Mouse (Mus musculus): ENCODE measurements at regions not wholly inside any gene's neighbourhood (a gene's known extent, or its start where the extent isn't known, plus 50 kb on each side); places are given as distances from the start of the nearest gene placed in this dataset.
"Not testable (repeated sequence)": the region's sequence is repeated elsewhere in the genome, so short reads cannot be mapped to it uniquely, and the experiment has no call there.

DNA sequence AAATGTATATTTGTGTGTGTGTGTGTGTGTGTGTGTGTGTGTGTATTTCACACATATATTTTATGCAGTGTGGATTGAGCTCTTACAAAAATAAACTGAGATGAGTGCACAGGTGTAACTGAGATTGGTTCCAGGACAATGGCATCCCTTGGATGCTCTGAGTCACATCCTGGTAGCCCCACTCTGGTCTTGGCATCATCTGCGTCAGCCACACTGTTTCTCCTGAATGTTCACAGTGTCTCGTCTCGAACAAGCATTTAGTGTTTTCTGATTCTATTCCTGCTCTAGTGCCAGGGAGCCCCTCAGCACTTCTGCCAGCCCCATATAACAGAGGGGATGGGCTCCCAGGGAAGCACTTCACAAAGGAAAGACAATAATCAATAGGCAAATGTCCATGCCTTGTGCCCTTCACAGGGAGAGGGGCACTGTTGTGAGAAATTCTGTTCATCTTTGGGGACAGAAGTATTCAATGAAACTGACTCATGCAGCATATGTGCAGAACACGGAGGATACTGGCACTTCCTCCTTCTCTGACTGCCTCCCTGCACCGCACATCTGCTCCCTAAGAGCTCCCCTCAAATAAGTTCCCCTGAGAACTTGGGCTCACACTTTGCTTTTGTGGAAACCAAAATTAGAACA is 536.2 kb downstream of the Pdcd6ip start:
- no peak for DNase-seq (ENCODE audit: low read depth)

DNA sequence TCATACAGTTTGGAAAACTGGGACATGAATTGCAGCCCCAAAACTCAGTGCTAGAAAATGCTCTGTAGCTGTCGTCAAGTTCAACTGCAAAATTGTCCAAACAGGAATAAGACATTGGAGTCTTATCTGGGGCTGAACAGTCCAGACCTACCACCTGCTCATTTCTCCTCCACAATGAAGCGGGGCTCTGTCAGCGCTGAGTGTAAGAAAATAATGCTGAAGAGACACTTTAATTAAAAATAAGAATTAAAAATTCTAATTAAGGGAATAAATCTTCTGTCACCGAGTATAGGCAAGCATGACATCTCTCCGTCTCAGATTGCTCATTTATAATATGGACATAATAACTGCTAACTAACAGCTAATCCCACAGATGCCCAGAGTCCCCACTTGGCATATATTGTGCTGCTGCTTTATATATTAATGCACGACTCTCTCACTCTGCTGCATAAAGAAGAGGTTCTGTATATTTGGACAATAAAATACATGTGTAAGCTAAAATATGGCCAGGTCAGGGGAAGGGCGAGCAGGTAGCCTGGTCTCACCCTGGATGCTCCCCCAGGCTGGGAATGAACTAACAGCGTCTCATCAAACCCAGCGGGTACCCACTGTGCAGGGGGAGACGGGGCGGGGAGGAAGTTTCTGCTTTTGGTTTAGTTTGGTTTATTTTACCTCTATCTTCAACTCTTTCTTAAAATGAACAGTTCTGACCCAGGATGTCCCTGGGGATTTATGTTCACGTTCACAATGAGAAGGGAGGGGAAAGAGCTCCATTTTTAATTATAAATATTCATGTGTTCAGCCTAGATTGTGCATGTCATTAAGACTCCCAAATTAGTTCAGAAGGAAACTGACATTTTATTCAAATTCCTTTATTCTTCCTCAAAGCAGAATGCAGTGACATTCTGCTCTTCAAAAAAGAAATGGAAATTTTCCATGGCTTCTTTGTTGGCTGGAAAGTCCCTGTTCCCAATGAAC is 544.9 kb downstream of the Pdcd6ip start:
- no peak for DNase-seq (ENCODE audit: low read depth)

DNA sequence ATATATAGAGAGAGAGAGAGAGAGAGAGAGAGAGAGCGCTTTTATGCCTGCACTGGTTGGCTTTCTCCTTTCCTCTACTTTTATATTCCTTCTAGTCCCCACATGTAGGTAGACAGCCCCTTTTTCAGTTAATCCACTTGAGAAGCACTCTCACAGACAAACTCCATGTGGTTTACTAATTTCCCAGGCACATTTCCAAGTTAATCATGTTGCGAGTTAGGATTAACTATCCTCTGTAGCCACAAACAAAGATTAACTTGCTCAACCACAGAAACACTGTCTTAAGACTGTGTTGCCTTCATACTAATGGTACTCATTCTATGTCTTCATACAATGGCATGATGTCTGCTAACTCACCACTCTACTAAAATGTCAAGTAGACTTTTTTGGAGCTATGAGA is 548.0 kb downstream of the Pdcd6ip start:
- no peak for DNase-seq (ENCODE audit: low read depth)

DNA sequence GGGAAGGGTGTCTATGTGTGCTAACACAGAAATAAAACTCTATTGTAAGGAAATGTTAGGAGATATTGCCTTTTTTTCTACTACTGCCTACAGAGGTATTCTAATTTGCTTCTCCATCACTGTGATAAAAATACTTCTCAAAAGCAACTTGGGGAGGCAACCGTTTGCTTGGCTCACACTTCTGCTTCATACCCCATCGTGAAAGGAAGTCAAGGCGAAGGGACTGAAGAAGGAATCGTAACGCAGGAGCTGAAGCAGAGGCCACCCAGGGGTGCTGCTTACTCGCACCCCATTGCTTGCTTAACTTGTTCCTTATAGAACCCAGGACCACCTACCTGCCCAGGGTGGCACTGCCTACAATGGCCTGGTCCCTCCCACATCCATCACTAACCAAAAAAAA is 550.0 kb downstream of the Pdcd6ip start:
- DNase-seq (ENCODE audit: low read depth), result no peak

DNA sequence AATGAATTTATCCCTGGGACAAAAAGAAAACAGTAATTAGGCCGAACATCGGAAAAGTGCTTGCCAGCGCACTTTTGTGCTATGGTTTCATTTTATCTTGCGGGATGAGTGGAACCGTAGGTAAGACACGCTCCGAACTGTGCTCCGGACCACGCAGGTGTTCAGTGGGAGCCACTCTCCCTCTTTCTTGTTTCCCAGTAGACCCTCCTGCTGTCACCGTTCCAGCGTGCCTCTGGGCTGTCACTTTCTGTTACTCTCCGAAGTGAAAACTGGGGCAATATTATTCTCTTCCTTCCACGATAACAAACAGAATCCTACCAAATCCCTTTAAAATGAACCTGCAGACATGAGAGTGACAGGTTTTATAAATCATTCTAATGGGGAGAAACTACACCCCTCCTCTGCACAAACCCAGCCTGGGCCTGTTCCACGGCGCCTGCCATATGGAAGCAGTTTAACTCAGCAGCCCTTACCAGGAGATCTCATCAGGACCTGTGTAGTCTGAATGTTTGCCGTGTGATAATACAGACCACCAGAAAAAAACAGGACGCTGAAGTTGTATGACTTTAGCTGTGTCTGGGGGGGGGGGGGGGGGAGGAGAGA is 550.5 kb downstream of the Pdcd6ip start:
- DNase-seq (ENCODE audit: low read depth), result no peak

DNA sequence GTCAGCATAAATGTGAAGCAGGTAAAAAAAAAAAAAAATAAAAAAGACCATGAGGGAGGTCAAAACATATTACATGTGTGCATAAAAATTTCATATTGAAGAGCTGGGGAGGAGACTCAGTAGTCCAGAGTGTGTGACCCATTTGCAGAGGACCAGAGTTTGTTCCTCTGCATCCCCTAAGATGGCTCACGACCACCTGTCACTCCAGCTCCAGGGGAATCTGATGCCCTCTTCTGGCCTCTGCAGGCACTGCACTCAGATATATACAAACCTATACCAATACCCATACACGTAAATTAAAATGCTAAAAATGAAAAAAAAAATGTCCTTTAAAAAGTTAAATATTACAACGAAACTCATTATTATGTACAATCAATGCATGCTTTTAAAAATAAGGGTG is 551.4 kb downstream of the Pdcd6ip start:
- no peak for DNase-seq (ENCODE audit: low read depth)

DNA sequence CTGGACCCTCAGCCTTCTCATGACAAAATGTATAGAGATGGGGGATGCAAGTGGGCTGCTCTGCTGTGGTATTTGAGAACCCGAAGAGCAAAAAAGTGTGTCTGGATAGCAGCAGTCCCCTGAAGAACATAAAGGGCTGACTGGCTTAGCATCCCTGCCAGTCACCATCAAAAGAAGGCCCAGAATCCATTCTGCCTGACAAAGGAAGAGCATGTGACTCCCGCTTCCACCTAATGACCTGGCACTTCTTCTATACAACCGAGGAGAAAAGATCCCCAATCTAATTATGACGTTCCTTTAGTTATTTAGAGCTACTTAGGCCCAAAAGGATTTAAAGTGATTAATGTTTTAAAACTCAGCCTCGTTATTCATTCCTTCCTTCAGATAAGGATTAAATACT is 559.0 kb downstream of the Pdcd6ip start:
- no peak for DNase-seq (ENCODE audit: low read depth)

DNA sequence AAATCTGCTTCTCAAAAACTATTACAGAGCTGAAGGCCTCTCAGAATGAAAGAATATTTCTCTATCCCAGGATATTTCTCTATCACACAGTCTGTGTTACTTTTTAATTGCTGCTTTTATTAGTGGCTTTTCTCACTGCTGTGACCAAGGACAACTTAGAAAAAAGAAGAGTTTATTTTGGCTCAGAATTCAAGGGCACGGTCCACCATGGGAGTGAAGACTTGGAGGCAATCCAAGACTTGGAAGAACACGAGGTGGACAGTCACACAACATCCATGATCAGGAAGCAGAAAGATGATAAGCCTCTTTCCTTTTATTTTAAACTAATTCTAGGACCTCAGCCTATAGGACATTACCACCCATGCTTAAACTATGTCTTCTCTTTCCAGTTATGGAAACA is 561.5 kb downstream of the Pdcd6ip start:
- DNase-seq (ENCODE audit: low read depth), result no peak

DNA sequence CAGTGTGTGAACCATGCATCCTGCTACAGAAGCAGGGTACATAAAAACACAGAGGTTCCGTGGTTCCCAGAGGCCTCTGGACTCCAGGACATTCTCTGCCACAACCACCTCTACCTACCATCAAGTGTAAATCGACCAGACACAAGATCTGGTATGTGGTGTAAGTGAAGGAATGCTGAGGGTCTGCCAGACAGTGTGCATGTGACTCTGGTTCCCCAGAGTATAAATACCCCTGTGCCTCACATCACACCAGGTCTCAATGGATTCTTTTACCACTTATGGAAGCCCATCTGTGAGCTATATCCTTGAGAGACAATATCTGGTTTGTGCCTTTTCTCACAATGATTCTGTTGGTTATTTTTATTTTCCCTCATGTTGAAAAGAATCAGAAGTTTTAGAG is 563.0 kb downstream of the Pdcd6ip start:
- DNase-seq (ENCODE audit: low read depth), result no peak

DNA sequence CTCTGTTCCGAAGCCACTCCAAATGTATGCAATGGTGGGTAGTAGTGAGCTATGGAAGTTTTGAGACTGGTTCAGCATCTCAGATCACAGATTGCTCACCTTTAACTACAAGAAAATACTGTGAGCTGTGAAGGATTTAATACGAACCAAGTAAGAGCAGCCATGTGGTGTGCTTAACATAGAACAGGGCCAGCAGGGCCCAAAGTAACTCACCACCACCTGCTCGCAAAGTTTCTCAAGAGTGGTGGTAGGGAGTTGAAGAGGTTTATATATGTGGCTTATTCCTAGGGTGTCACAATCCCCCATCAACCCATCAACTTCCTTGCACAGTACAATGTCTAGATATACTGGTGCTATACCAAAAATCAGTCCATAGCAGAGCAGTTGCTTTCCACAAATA is 573.4 kb downstream of the Pdcd6ip start:
- DNase-seq (ENCODE audit: low read depth), result no peak

DNA sequence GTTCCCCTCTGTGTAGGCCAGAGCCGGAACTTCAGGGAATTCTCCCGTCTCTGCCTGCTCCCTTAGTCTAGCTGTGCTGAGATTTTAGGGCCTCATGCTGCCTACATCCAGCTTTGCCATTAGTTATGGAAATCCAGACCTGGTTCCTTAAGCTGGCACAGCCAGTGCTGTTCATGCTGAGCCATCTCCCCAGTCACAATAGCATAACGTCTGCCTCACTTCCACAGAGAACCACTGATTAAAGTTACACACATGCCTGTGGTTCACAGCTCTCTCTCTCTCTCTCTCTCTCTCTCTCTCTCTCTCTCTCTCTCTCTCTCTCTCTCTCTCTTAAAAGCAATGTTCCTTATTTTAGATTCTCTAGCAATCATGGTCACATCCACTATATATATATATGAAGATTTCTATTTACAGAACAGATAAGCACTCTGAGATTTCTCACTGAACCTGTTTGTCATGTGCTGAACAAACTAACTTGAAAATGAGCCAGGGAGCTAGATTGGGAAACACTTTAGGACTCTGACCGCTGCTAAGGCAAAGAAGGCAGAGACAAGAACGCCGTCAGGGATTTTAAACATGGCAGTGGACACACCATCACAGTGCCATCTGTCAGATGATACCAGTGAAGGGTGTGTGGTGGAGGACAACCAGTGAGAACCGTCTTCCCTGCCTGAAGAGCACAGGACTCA is 584.9 kb downstream of the Pdcd6ip start:
- DNase-seq (ENCODE audit: low read depth), result no peak

DNA sequence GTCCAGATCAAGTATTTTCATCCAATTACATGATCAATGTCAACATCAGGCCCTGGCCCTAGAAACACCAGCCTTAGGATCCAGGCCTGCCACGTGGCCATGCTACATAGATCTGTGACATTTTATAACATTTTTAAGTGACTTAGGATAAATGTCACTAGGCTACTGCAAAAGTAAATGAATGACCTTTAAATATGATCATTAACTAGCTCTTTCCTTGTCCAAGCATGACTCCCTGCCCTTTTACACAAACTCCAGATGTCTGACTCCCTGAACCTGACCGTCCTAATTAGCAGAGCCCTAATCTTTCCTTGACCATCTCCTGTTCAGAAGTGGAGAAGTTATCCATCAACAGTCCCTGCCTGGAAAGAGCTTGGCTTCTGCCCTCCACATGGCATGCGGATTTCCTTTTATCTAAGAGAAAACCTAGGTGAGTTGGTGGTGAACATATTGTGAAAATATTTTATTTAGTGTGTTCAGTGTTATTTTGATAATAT is 585.8 kb downstream of the Pdcd6ip start:
- no peak for DNase-seq (ENCODE audit: low read depth)

DNA sequence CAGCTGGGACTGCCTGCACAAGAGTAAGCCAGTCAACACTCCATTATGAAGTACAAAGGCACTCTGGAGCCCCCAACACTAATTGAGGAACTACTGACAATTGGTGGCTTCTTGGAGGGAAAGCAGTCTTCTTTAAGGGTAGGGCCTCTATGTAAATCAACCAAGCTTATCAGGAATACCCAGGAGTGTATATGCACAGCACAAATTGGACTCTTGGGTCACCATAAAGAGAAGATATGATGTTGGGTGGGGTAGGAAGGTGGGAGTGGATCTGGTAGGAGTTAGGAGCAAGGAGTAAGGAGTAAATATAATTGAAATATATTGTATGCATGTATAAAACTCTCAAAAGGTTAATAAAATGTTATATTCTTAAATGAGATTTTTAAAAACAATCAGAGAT is 587.7 kb downstream of the Pdcd6ip start:
- no peak for DNase-seq (ENCODE audit: low read depth)

DNA sequence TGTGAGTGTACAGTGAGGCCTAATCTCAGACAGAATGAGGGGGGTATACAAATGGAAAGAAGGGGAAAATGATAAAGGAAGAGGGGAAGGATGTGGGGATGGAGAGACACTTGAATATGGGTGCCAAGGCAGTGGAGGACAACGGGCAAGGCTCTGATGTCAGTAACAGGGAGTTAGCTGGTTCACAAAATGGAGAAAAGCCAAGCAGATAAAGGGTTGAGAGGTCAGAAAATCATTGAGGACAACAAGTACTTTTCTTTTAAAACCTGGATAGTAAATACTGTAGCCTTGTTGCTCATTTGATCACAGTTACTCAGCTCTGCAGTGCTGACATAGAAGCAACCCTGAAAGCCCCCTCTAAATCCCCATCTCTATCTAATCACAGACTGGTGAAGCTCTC is 588.3 kb downstream of the Pdcd6ip start:
- DNase-seq (ENCODE audit: low read depth), result no peak

DNA sequence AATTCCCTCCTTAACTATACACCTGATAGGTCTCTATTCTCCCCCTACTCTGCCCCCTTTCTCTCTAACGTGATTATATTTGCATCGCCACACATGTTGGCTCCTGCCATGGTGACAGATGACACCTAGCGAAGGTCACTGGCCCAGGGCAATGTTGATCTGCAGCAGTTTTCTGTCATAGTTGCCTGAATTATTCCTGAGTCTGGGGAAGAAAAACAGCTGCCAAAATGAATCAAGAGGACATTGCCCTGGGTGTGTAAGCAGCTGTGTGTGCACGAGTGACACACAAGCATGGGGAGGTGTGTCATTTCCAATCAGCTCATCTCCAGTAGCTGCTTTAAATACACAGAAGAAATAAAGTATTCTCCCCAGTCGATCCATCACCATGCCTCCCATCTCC is 592.5 kb downstream of the Pdcd6ip start:
- no peak for DNase-seq (ENCODE audit: low read depth)

DNA sequence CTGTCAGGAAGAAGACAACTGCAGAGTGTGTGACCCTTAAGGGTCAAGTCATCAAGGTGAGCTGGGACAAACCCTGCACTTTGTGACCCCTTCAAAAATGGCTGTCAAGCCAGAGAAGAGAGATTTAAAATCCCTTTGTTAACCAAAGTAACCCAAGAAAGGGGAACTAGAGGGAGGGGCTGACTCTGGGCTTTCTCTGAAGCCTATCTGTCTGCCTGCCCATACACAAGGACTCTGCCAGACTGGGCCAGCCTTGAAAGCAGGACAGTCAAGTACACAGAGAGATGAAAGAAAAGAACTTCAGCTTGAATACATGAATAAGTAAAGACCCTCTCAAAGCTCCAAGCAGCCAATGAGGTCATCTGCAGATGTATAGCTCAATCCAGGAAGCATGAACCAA is 595.3 kb downstream of the Pdcd6ip start:
- DNase-seq (ENCODE audit: low read depth), result no peak

DNA sequence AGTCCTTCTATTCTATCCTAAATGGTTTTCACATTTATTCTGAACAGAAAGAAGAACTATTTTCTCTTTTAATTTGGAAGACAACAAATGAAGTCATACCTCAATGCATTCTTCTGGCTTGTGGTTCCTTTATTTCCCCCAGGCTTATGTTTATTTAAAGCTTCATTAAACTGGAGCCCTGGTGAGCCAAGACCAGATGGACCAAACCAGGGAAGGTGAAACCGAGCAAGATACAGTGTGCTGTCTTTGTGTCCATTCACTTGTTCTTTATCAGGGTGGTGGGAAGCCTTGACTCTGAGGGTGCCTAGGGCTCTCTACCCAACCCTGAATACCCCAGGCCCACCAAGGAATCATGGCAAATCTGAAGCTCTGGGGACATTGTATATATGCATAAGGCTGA is 606.3 kb downstream of the Pdcd6ip start:
- no peak for DNase-seq (ENCODE audit: low read depth)

DNA sequence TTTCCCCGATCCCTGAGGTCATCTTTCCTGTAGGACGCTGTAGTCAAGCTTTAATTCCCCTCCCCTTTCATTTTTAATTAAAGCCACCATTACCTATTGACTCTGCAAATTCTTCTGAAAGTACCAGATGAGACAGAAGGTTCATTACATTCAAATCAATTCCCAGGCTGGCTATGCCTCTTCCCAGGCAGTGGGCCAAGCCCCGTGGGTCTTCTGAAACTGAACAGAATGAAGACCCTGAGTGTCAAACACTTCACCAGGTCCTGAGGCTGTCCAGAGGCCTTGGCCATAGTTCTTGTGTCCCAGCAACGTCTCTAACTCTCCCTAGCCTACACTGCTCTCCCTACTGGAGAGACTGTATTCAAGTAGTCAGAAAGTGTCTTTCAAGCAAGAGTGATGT is 607.4 kb downstream of the Pdcd6ip start:
- no peak for DNase-seq (ENCODE audit: low read depth)

DNA sequence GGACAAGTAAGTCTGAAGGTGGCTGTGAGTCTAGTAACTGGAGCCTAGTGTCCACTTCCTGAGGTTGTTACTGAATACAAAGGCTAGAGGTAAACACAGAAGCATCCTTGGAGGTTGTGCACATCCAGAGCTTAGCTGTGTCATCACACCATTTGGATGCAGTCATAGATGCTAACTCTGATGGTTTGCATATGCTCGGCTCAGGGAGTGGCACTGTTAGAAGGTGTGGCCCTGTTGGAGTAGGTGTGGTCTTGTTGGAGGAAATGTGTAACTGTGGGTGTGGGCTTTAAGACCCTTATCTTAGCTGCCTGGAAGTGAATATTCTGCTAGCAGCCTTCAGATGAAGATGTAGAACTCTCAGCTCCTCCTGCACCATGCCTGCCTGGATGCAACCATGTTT is 612.6 kb downstream of the Pdcd6ip start:
- DNase-seq (ENCODE audit: low read depth), result not testable (repeated sequence)

DNA sequence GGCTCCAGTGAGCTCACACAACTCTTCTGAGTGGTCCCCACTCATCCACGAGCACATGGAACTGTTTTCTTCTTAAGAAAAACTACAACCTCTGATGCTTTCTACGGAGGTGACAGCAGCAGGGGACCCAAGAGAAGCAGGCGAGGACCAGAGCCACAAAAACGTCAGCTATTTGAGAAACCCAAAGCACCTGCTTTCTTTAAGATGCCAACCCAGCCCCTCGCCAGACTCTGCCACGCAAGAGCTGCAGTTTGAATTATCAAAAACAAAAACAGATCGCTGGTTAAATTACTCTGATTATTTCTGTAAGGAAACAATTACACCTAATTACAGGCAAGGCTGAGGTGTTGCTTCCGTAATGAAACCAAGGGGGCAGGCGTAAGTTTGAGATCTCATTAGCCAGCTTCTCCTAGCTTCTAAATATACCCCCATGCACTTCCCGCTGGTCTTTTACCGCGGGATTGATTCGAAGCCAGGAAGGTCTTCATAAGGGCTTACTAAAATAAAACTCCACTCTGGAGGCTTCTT is 614.1 kb downstream of the Pdcd6ip start:
- DNase-seq (ENCODE audit: low read depth), result no peak

DNA sequence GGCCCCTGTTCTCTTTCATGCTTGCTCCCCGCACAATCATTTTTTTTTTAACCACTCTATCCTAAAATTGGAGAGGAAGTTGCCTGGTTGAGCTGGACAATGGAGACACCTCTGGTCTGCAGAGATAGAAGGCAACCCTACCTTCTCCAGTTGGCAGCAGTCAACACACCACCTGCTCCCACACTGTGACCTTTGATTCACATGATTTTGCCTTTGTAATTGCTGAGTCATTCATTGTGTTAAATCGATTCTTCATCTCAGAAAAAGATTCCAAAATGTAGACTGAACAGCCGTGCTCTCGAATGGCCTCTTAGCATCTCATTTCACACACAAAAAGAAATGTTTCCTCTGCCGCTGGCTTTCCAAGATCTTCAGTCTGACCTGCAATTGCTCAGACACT is 616.2 kb downstream of the Pdcd6ip start:
- DNase-seq (ENCODE audit: low read depth), result no peak

DNA sequence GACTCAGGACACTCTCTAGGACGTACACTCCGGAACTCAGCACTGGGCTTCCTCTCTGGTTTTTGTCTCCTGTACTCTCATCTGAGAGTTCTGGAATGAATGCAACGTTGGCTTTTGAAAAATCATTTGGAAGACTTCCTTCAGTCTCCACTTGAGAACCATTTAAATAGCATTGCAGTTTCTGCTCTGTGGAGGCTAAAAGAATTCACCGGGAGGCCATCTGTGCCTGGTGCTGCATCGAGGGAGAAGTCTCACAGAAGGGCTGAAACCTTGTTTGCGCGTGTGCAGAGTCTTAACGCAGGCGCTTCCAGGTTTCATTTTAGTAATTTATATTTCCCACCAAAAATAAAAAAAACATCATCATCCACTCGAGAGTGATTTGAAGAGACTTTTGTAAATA is 620.3 kb downstream of the Pdcd6ip start:
- DNase-seq (ENCODE audit: low read depth), result no peak
